Mouse (Mus musculus) erythroblast, embryonic 14.5 days (primary cell): Measurements from ENCODE around the gene Btrc. TPM values are rescaled to one million over a fixed set of nuclear protein-coding genes. Genes with fewer than 3 reads are reported as not detected.

Experiments used
- H3K27me3 ChIP-seq: 2 replicates; pipeline ENCODE4 v1.6.1; 2012; ENCODE audit warnings: inconsistent platforms; ENCODE audit not compliant: control insufficient read depth
- H3K36me3 ChIP-seq: 2 replicates; pipeline ENCODE4 v1.6.1; 2012; ENCODE audit warnings: mild to moderate bottlenecking, inconsistent platforms; ENCODE audit not compliant: control insufficient read depth
- H3K4me1 ChIP-seq: 2 replicates; pipeline ENCODE4 v1.6.1; 2012; ENCODE audit warnings: inconsistent platforms; ENCODE audit not compliant: control insufficient read depth
- H3K4me3 ChIP-seq: replicated peaks from 2 replicates; pipeline ENCODE3; 2012; ENCODE audit warnings: moderate library complexity, mild to moderate bottlenecking, inconsistent platforms
- H3K9me3 ChIP-seq: 2 replicates; pipeline ENCODE4 v1.6.1; 2012; ENCODE audit warnings: low read length, inconsistent platforms, mixed read lengths; ENCODE audit not compliant: control insufficient read depth
- GATA1 ChIP-seq: IDR thresholded peaks from 2 replicates; pipeline ENCODE4 v1.6.1; 2012; ENCODE audit warnings: low read length, inconsistent platforms, mixed read lengths
- TAL1 ChIP-seq: IDR thresholded peaks from 3 replicates; pipeline ENCODE4 v1.6.1; 2012; ENCODE audit warnings: low read length, inconsistent platforms, mixed read lengths
- polyA plus RNA-seq: library from polyadenylated mRNA; stranded (reverse); fragments of >175 nt; gene quantifications from 2 replicates; pipeline ENCODE4 v1.2.3, GENCODE M21; 2012

Gene Btrc
- polyA plus RNA-seq, 1 experiment = 6.4 TPM

DNA sequence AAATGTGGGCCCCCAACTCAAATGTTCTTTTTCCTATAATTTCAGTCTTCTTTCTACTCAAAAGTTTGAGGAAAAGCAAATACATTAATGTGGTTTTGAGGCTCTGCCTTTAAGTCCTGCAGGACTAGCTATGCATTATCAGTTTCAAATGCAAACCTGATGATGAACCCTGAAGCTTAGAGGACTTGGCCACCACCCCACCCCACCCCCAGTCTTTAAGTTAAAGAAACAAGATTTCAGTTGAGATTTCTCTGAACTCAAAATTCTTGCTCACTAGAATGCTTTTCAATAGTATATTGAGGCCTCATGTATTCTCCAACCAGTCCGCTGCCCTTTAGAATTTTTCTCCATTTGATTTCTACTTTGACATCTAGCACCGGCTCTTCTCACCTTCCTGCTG lies 117.0 kb downstream of the Btrc start:
- Histone ChIP-seq H3K27me3 (no peaks in the 10 kb centered on the region), H3K9me3 (no peaks in the 10 kb centered on the region), H3K4me3 (no peak overlapping the region), H3K36me3 (peaks cover 81% of the 10 kb centered on the region), H3K4me1 (no peaks in the 10 kb centered on the region; the same call in 1 of the 2 replicates)
- TF ChIP-seq TAL1 = no peak
- no peak for TF ChIP-seq GATA1

DNA sequence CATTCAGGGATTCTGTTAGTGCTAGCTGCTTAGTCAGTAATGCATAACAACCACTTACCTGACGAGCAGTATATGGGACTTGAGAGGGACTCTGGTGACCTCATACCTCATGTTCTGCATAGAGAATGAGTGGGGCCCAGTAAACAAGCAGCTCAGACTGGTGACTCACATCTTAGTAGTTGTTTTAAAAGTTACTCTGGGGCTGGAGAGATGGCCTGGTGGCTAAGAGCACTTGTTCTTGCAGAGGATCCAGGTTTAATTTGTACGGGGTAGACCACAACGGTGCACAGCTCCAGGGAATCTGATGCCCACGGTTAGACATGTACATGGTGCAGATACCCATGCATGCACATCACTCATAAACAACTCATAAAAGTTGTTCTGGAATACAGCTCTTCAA lies 117.4 kb downstream of the Btrc start:
- TF ChIP-seq TAL1 (no peak), GATA1 (no peak)
- Histone ChIP-seq H3K9me3 (no peaks in the 10 kb centered on the region), H3K36me3 (peaks cover 78% of the 10 kb centered on the region), H3K4me1 (peaks cover under 1% of the 10 kb centered on the region; the same call in 1 of the 2 replicates), H3K27me3 (no peaks in the 10 kb centered on the region), H3K4me3 (no peak overlapping the region)

DNA sequence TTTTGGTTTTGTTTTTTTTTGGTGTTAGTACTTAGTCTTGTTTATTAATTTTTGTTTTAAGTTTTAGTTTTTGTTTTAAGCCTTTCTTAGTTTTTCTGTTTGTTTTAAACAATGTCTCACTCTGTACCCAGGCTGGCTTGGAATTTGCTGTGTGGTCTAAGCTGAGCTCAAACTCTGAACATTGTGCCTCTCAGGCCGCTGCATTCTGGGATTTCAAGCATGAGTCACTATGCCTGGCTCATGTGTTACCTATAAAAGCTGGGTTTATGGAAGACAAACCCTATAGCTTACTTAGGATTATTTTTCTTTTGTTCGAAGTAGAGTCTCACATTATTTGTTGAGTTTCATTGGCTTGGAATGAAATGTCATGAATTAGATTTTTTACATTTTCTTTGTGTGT lies 119.9 kb downstream of the Btrc start:
- Histone ChIP-seq H3K27me3 (no peaks in the 10 kb centered on the region), H3K4me3 (no peak overlapping the region), H3K4me1 (peaks cover 14% of the 10 kb centered on the region), H3K9me3 (no peaks in the 10 kb centered on the region), H3K36me3 (peaks cover 74% of the 10 kb centered on the region)
- TF ChIP-seq TAL1 = no peak
- TF ChIP-seq GATA1 = no peak

DNA sequence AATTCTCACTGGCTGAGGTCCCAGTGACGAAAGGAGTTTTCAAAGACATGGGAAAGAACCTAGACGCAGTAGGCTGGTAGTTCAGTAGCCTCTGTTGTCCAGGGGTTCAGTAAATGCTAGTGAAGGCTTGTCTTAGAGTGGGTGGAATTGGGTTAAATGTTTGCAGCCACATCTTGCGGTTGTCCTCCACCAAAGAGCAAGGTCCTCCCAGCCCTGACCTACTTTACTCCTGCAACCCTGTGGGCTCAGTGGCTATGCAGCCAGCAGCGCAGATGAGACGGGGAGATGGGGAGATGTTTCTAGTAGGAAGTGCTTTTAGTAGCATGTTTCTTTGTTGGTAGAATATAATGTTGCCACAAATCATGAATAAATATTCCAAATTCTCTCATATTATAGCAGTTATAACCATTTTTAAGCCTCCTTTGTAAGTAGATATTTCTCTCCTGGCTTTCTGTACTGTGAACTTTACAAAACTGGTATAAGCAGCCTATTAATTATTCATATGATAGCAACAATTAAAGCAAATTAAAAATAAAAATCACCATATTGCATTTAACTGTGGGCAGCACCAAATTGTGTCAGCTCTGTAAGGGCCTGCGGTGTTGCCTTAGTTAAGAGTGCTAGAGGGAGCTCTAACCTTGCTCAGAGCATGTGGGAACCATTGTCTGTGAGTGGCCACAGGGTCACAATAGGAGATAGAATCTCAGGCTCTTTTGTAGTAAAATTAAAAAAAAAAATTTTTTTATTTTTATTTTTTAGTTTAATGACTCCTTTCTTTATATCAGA lies 122.9 kb downstream of the Btrc start:
- Histone ChIP-seq H3K27me3 (no peaks in the 10 kb centered on the region), H3K4me3 (no peak overlapping the region), H3K36me3 (peaks cover 74% of the 10 kb centered on the region), H3K9me3 (no peaks in the 10 kb centered on the region), H3K4me1 (peaks cover 30% of the 10 kb centered on the region)
- TF ChIP-seq TAL1 = no peak
- no peak for TF ChIP-seq GATA1

DNA sequence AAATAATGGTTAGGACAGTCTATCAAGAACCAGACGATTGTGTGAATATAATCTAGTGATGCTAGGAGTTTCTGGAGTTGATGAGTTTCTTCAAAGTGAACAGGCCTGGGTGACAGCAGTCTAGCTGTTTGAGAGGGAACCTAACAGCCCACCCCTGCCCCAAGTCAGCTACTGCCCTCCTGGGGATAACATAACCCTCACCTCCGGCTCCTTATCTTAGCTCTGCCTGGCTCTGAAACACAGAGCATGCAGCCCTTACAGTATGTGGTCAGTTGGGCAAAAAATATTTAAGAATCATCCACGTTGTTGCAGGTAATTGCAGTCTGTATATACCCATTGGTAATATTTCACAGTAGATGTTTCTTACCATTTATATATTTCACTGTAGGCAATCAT lies 123.5 kb downstream of the Btrc start:
- Histone ChIP-seq H3K27me3 (no peaks in the 10 kb centered on the region), H3K4me1 (peaks cover 30% of the 10 kb centered on the region), H3K4me3 (no peak overlapping the region), H3K9me3 (no peaks in the 10 kb centered on the region), H3K36me3 (peaks cover 78% of the 10 kb centered on the region)
- TF ChIP-seq GATA1 (no peak), TAL1 (no peak)

DNA sequence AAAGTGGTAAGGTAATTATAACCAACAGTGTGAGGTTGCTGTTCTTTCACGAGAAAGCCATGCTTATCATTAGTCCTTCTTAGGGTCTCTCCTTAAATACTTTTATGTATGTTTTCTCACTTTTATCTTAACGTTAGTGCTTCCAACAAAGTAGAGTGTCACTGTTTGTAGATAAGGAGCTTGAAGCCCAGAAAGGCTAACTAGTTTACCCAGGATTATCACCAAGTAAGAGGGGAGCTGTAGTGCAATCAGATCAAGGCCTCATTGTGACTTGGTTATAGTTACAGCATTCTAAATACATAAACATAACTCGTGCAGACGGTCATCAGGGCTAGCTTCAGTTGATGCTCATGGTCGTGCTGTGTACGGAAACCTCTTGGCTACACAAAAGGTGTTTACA lies 126.4 kb downstream of the Btrc start:
- Histone ChIP-seq H3K9me3 (no peaks in the 10 kb centered on the region), H3K36me3 (peaks cover 84% of the 10 kb centered on the region), H3K27me3 (no peaks in the 10 kb centered on the region), H3K4me1 (peaks cover 31% of the 10 kb centered on the region), H3K4me3 (no peak overlapping the region)
- no peak for TF ChIP-seq GATA1

DNA sequence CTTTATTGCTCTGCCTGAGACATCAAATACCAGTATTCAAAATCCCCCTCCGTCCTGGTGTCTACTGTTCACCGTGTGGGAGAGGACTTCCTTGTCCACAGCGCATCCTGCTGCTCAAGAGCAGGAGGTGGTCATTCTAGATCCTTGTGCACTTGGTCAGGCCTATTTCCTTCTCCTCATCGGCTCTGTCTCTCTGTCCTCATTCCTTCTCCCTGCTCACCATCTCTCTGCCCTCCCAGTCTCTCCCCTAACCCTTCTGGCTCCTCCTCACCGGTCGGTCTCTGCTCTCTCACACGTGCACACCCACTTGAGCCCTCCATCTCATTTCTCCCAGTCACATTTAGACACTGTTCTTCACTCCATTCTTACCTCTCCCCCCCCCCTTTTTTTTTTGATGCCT lies 127.7 kb downstream of the Btrc start:
- H3K9me3 ChIP-seq = no peaks in the 10 kb centered on the region
- peaks cover 28% of the 10 kb centered on the region for H3K4me1 ChIP-seq
- H3K4me3 ChIP-seq = no peak overlapping the region
- peaks cover 85% of the 10 kb centered on the region for H3K36me3 ChIP-seq
- TF ChIP-seq GATA1 (no peak), TAL1 (no peak)
- no peaks in the 10 kb centered on the region for H3K27me3 ChIP-seq

DNA sequence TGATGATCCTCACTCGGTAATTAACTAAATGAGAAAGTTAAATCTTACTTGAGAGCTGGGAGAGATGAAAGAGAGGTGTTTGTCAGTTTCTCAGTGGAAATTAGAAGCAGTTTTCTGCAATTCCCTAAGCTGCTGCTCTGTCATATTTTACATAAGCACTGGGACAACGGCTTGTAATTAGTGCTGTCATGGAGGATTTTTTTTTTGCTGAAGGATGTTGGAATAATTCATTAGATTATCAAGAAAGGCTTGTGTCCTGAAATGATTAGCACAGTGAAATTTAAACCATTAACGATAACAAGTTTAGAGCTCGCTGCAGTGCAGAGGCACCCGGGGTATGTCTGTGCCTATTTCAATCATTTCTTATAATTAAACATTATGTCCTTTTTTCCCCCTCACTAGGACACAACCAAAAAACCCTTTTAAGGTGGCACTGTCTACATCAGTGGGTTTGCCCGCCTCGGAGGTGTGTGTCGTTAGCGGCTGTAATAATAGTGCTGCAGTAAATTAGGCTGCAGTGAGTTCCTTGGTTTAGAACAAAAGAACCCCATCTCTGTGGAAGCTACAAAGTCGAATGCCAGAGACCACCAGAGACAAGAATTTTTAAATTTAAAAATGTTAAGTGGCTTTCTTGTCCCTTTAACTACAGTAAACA lies 130.7 kb downstream of the Btrc start:
- H3K4me1 ChIP-seq = peaks cover 10% of the 10 kb centered on the region
- H3K9me3 ChIP-seq = no peaks in the 10 kb centered on the region
- no peak for TF ChIP-seq TAL1
- TF ChIP-seq GATA1 = no peak
- H3K36me3 ChIP-seq = peaks cover 86% of the 10 kb centered on the region
- no peak overlapping the region for H3K4me3 ChIP-seq
- no peaks in the 10 kb centered on the region for H3K27me3 ChIP-seq

DNA sequence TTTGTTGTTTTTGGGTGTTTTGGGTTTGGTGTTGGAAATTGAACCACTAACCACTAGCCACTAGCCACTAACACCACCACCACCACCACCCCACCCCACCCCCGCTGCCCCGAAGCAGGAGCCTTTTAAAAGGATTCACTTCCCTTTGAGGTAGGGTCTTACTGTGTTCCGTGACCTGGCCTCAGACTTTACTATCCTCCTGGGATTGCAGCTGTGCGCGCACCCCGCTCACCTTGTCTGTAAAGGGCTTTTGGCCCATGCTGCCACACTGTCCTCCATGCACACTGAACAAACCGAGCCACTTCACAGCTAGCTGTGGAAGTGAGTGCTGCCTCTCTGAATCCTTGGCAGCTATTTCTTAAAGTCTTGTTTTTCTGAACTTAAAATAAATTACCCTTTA lies 141.9 kb downstream of the Btrc start:
- Histone ChIP-seq H3K4me3 (no peak overlapping the region), H3K27me3 (no peaks in the 10 kb centered on the region), H3K4me1 (peaks cover 13% of the 10 kb centered on the region), H3K9me3 (no peaks in the 10 kb centered on the region), H3K36me3 (peaks cover 91% of the 10 kb centered on the region)
- TF ChIP-seq GATA1 (no peak), TAL1 (no peak)
